Mouse (Mus musculus) frontal cortex, adult (tissue): ENCODE measurements around the gene Gm4707.
"Not testable (repeated sequence)": the region's sequence is repeated elsewhere in the genome, so short reads cannot be mapped to it uniquely, and the experiment has no call there.

Experiments used
- ATAC-seq: cut with Nextera tagmentation; 2 replicates; pipeline ENCODE4 v1.9.2; 2017; ENCODE audit warnings: mild to moderate bottlenecking, moderate library complexity, mixed read lengths; ENCODE audit not compliant: low TSS enrichment

Gene Gm4707

DNA sequence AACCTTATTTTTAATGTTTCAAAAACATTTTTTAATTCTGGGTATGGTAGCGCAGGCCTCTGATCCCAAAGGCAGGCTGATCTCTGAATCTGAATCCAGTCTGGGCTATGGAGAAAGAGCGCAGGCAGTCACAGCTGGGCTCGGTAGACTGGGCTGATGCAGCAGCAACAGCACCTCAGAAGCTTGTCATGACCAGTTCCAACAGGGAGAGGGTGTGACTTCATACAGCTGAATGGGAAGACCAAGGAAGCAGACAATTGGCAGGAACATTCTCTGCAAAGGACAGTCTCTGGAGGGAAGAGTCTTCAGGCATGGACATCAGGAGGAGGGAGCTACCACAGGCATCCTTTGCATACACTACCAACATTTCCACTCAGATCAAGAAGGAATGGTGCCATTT, 15.6 kb downstream of the Gm4707 start:
- ATAC-seq: peak; percentile 67

DNA sequence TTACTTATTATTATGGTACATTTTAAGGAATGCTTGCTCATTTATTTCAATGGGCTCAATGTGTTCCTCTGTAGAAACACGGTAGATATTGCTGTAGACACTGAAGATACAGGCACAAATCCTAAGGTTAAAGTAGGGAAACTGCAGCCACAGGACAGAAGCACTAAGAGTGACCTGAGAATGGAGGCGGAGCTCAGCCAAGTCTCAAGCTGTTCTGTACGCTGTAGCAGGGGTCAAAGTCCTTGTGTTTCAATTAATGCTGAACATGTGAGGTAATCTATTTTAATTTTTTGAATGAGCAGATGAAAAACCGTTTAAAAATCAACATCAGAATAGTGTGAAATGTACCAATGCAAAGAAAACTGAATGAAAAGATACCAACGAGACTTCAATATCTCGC, 16.4 kb downstream of the Gm4707 start:
- ATAC-seq: no peak

DNA sequence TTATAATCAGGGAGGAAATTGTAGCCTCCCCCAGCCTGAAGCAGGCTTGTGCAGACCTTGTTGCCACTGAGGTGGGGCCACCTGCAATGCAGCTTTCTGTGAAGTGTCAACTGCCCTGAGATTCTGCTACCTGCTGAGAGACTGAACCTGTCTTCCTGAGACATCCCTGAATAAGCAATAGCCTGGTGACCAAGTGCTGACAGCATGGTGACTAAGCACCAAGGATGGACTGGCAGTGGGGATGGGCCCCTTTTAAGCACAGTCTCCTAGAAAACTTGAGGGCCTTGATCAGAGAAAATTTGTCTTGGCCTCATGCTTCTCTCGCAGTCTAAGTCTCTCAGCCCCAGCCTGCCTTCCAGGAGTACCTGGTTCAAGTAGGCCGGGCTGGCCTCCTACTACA, 37.2 kb downstream of the Gm4707 start:
- not testable (repeated sequence) for ATAC-seq

DNA sequence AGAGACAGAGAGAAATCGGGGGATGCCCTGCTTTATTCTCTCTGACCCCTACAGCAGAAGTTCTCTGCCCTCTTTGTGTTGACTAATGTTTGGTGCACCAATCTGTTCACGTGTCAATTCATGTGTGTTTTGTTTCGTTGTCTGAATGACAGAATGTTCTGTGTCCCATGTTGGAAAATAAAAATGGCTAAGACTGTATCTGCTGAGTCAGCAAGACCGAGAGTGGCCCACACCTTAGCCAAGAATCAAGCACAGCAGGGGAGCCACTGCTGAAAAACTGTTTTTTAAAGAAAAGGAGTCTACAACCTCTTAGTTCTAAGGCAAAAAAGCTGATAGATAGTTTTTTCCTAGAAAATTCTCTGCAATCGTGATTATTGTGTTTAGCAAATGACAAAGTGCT, 40.3 kb downstream of the Gm4707 start:
- not testable (repeated sequence) for ATAC-seq

DNA sequence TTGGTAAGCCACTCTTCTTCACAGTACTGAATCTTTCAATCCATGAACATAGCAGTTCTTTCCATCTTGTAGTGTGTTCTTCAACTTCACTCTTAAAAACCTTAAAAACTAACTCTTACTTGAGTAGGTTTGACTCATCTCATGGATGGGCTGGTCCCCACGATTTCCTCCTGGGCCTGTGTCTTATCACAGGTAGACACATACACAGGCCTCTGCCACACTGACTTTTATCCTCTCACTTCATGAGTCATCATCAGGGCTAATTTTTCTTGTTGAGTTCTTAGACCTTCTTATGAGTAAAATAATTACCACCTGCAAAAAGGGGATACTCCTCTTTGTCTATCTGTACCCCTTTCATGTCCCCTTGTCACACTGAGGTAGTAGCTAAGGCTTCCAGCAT, 42.7 kb downstream of the Gm4707 start:
- ATAC-seq: no peak
